Mouse (Mus musculus) embryonic fibroblast, embryonic 13.5 days (primary cell): Measurements from ENCODE around the gene Aes.

ENCODE experiments used
- CTCF ChIP-seq: IDR thresholded peaks from 2 replicates; pipeline ENCODE4 v1.5.1; 2011; ENCODE audit warnings: mild to moderate bottlenecking, control low read depth, low read length, moderate library complexity, borderline replicate concordance; ENCODE audit not compliant: insufficient read depth
- POLR2A ChIP-seq: IDR thresholded peaks from 2 replicates; pipeline ENCODE4 v1.6.1; 2011; ENCODE audit warnings: low read depth, mild to moderate bottlenecking, control low read depth, low read length, moderate library complexity

DNA sequence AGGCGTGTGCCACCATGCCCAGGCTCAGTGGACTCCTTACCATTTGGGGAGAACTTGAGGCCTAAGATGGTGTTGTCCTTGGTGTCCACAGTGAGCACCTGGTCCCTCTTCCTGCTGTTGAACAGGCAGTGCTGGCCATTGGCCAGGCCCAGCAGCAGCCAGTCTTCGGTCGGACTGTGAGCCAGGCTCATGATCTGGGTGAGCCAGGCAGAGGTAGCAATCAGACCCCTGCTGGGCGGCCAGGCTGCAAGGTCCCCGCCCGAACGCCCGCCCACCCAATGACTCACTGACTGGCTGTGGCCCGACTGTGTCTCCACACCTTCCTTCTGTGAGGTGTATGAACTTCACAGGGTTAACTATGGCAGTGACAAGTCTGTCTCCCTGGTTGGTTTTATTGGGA is 32.6 kb downstream of the Aes start:
- TF ChIP-seq CTCF, result no peak
- TF ChIP-seq POLR2A, result no peak
